Mouse (Mus musculus) ES-Bruce4 (cell line): Measurements from ENCODE around the gene Smim23.

Experiments
- CTCF ChIP-seq: IDR thresholded peaks from one replicate; pipeline ENCODE4 v1.8.1; 2011; ENCODE audit warnings: low read depth, low read length
- POLR2A ChIP-seq: IDR thresholded peaks from one replicate; pipeline ENCODE4 v1.8.1; 2011; ENCODE audit warnings: low read length; ENCODE audit not compliant: insufficient read depth

DNA sequence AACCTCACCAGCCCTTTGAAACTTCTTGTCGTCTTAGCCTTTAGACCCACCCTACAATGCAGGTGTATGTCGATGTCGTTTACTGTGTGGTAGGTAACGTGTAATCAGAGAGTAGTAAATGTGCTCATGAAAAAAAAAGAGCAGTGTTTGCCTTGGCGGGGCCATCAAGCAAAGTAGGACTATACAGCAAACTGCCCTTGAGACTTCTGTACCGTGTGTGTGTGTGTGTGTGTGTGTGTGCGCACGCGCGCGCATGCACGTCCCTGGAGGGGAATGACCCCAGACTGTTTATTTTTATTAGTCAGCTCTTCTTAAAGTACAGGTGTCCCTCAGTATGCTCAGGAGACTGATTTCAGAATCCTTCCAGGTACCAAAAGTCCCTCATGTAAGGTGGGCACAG lies 6.8 kb downstream of the Smim23 start:
- no peak for TF ChIP-seq CTCF
- no peak for TF ChIP-seq POLR2A
